Mouse (Mus musculus) layer of hippocampus, adult 9-10 months (tissue): ENCODE measurements at regions not wholly inside any gene's neighbourhood (a gene's known extent, or its start where the extent isn't known, plus 50 kb on each side); places are given as distances from the start of the nearest gene placed in this dataset.
"Not testable (repeated sequence)": the region's sequence is repeated elsewhere in the genome, so short reads cannot be mapped to it uniquely, and the experiment has no call there.

Experiments used
- DNase-seq: peaks from one replicate; pipeline ENCODE4 v3.0.0; 2022; ENCODE audit warnings: low spot score

DNA sequence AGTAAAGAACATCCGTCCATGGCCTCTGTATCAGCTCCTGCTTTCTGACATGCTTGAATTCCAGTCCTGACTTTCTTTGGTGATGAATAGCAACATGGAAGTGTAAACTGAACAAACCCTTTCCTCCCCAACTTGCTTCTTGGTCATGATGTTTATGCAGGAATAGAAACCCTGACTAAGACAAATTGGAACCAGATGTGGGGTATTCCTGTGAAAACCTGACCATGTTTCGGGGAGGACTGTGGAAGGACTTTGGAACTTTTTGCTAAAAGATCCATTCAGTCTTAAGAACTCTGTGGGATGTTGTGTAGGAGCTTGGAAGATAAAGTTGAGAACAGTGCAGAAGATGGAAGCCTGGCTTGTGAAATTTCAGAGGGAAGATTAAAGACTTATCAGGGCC is 410.0 kb downstream of the Kif2b start:
- DNase-seq = not testable (repeated sequence)

DNA sequence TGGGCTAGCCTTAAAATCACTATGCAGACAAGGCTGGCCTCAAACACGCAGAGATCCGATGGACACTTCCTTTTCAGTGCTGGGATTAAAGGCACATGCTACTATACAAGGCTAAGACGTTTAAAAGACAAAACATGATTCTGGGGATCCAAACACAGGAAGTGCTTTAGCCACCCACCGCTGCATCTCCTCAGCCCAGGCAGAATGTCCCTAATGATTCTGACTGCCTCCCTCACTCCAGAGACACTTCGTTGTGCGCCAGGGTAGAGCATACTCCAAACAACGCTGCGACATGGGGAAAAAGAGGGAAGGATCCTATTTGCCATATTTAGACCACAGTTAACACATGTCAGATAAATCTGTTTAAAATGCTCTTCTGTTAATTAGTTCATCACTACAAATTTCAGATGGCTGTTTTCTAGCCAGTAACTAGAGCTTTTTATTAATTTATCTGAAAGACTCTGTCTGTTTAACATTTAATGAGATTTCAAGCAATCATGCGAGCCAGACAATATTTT is 443.5 kb downstream of the Kif2b start:
- no peak for DNase-seq

DNA sequence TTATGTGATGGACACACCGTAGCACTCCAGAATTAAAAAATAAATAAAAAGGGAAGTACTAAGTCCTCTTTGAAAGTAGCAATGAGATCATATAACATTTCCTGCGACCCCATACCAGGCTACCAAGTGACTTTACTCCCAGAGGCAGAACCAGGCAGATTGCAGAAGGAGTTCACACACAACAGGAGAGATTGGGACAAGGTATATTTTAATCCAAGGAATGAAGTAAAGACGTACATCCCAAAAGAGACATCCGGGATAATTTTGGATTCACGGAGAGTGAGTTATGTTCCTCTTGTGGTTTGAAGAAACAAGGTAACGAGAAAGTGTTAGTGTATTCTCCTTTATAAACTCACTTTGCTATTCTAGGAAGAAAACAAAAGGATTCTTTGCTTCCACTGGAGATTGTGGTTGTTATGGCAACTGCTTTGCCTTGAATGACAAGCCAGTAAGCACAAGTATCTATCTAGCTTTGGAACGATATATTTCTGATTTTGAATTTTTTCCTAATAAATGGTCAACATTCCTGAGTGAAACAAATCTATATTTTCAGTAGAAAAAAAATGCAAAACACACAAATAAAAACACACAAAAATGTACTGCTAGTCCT is 444.5 kb downstream of the Kif2b start:
- DNase-seq = no peak

DNA sequence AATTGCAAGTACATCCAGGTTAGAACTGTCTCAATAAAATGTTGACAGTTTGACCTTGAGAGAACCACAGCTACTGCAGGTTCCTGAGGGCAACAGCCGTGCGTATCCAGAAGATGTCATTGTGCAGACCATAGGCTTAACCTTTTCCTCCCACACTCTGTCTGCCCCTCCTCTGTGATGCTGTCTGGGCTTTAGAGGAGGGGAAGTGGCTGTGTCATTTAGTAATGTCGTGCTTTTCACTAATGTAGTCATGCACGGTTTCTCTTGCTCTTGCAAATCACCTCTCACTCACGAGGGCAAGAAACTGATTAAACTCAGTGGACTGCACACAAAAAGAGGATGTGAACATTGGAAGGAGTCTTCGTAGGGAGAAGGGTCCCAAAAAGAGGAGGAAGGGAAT is 443.8 kb upstream of the Tom1l1 start:
- no peak for DNase-seq

DNA sequence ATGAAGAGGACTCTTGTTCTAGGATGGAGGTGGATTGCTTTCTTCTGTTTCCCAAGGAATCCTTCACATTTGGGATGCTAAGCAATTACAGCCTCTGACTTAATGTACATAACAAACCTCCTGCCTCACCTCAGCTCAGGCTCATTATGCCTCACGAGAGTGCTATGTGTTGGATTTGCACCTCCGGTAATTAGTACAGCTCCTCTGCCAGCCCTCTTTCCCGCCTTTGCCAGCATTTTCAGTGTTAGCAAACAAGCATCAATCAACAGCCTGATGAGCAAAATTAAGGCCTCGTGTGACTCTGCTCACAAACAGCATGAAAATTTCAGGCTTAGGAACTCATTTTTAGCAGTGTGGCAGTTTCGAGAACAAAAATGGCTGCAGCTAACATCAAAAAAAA is 410.0 kb upstream of the Tom1l1 start:
- no peak for DNase-seq

DNA sequence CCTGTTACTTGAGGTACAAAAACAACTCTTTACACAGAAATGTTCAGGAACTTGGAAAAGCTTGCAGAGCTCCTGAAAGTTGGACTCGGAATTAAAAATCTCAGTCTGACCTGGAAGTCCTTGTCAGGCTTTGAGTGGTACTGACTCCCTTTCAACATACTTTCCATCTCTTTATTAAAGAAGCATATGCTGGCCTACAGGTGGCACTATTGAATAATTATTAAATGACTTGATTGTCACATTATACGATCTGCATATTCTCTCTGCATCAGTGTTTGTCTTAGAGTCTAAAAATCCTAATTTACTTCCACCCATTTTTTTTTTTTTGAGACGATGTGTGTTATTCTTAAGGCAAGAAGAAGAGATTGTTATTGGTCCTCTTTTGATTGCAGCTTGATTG is 409.4 kb upstream of the Tom1l1 start:
- DNase-seq = no peak

DNA sequence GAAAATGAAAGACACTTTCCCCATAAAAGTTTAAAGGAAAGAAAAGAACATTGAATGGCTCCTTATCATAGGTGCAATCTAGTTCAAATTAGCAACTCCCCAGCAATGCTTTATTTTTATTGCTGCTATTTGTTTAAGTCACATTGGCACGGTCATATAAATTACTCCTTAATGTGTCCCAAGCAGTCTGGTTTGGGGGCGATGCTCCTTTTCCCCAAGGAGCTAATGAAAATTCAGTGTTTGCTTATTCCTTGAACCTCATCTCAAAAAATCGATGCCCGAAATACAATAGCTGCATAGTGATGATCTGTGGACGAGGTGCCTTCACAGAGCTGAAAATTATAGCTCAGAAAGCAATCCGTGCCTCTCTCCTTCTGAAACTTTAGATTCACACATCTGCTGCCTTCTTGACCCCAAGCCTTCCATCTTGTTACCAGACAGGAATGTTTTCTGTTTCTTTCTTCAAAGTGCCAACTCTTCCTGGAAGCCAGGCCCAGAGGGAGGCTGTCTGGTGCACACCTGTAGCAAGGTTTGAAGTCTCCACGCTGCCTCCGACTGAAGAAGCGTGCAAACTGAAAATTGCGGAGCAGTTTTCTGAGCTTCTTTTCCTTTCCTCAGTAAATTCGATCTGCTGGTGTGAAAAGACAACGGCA is 408.0 kb upstream of the Tom1l1 start:
- no peak for DNase-seq

DNA sequence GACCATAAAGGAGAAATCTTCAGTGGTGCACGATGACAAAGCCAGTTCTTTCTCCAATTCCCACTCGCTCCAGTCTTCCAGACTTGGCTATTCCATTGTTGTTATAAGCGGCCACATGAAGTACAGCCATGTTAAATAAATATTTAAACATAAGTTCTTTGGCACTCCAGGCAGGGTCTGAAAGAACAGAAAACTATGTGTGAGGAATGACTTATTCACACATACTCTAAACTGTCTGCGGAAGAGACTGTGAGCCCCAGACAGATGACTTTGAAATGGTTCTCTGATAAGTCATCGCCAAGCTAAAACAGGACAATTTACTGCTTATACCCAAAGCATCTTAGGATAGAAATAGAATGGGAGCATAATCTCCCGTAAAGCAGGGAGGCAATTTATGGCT is 377.2 kb upstream of the Tom1l1 start:
- no peak for DNase-seq

DNA sequence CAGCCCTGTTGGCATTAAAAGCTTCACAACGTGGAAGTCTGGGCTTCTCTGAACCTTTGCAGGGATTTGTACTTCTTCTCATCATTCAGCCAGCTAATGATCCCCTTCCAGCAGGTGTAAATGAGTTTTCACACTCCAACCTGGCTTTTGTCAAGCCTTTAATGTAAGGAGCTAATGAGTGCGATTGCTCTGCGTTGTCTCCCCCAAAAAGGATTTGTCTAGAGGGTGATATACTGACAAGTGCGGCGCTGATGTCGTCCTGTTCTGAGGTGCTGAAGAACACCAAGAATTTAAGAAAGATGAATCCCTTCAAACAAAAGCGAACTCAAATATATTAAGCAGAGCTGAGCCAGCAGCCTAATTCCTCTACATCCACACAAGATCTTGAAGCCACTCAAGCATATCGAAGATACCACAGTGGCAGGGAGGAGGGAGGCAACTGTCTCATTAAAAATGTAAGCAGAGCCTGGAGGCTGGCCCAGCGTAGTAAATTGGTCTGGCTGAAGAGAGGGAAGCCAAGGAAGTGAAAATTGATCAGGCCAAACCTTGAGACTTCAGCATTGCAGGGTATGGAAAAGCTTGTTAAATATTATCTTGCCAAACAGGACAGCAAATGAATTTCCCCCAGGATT is 368.9 kb upstream of the Tom1l1 start:
- DNase-seq = no peak

DNA sequence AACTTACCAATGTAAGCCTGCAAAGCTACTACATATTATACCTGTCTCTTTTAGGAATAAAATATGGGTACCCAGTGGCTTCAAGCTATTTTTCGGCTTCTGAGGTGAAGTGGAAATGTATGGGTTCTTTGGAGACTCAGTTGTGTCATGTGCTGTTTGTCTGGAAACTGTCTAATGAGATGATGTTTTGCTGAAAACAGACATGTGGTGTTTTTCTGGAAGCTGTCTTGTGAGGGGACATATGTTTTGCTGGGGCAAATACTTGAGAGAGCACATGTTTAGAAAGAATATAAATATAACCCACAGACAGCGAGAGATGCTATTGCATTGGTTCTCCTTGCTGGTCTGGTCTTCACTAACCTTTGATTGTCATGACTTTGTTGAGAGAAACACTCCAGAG is 365.2 kb upstream of the Tom1l1 start:
- no peak for DNase-seq

DNA sequence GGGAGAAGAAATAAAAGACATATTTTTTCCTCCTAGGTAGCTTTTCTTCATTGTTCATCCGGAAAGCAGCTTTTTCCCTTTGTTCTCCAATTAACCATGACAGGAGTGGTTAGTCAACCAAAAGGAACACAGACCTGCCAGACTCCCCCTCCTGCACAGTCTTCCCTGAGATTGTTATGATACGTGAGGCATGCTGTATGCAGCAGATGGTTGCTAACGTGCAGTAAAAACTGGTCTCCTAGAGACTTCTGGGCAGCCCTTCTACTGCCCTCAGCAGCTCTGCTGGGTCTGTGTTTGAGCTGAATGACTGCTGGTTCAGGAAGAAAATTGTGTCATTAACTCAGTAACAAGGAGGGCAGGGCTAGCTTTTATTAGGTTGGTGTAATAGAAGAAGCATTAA is 363.5 kb upstream of the Tom1l1 start:
- DNase-seq = no peak

DNA sequence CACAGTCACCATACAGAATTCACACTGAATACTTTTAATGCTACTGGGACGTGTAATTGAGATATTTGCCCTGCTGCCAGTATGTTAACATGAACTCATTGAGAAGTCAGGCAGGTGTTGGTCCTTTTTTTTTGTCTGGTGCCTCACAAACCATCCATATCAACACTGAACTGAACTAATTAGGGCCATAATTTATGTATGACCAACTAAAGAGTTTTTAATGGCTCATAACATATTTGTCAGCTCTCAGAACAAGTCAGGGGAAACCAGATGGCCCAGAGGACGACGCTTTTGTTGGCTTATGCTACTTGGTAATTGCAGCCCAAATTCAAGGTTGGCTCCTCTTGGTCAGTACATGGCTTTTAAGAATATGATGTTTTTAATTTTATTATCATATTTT is 353.3 kb upstream of the Tom1l1 start:
- no peak for DNase-seq
